Mouse (Mus musculus) heart, embryonic 10.5 days (tissue): ENCODE measurements around the gene Camk2n1. TPM values are rescaled to one million over a fixed set of nuclear protein-coding genes. Genes with fewer than 3 reads are reported as not detected.

Experiments
- DNase-seq: peaks from one replicate; pipeline ENCODE4 v3.0.0-alpha.2; 2017; ENCODE audit warnings: low spot score
- H3K27ac ChIP-seq: fragments of 300-500 bp; sonication (generic); 2 replicates; pipeline ENCODE4 v1.5.1; 2016; ENCODE audit warnings: mild to moderate bottlenecking
- H3K27me3 ChIP-seq: fragments of 300-500 bp; sonication (generic); 2 replicates; pipeline ENCODE4 v1.6.1; 2016; ENCODE audit warnings: mild to moderate bottlenecking; ENCODE audit not compliant: poor library complexity, insufficient read depth, severe bottlenecking
- H3K36me3 ChIP-seq: fragments of 300-500 bp; sonication (generic); 2 replicates; pipeline ENCODE4 v1.6.1; 2016; ENCODE audit warnings: mild to moderate bottlenecking, moderate library complexity
- H3K4me1 ChIP-seq: fragments of 300-500 bp; sonication (generic); 2 replicates; pipeline ENCODE4 v1.6.1; 2016; ENCODE audit warnings: mild to moderate bottlenecking
- H3K4me3 ChIP-seq: fragments of 300-500 bp; sonication (generic); 2 replicates; pipeline ENCODE4 v1.5.1; 2016; ENCODE audit warnings: mild to moderate bottlenecking, moderate library complexity
- H3K9me3 ChIP-seq: fragments of 300-500 bp; sonication (generic); 2 replicates; pipeline ENCODE4 v1.6.1; 2016; ENCODE audit warnings: mild to moderate bottlenecking, moderate library complexity
- WGBS: fragments of 180-500 bp; shearing (Covaris S2); methylation state at CpG from one replicate; pipeline ENCODE4 v1.1.7; 2016; 5-methylcytosine and 5-hydroxymethylcytosine counted together
- polyA plus RNA-seq: library from polyadenylated mRNA; unstranded; fragments of >200 nt; fragmentation: Nextera tagmentation; extraction: Ambion mirVana; gene quantifications from 2 replicates; pipeline ENCODE4 v1.2.1, GENCODE M21; 2016

Gene Camk2n1
- polyA plus RNA-seq, 1 experiment from 2014 or later: 0.70 TPM

DNA sequence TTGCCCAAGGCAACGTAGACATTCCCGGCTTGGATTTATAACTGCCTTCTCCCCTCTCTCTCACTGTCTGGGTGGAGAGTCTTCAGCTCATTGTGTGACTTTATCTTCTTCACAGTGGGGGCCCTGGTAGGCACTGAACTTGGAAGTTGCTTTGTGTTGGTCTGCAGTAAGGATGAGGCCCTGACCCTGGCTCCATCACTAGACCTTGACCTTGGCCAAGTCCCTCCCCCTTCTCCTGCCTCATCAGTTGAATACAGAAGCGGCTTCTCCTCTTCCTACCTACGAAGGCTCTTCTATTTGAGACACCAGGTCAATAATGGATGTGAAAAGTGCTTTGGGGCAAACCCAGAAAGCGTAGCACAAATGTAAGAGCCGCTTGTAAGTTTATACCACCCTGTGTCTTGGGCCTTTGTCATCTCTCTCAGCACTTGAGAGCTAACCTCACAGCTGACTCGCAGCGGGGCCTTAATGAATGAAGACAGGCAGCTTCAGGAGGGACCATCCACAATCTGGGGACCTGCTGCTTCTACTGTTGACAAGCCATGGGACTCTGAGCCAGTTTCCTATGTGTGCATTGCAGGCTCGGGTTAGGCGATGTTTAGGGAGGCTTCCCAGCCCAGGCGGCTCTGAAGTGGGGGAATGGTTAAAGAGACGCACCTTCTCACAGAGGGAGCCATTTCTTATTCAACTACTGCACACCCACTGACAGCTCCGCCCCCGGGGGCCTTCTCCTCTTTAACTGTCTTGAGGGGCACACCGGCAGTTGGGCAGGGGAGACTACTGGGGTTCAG is 1.6 kb upstream of the Camk2n1 start:
- Histone ChIP-seq H3K27ac (no peak overlapping the region), H3K4me1 (peaks cover 39% of the 10 kb centered on the region), H3K36me3 (no peaks in the 10 kb centered on the region), H3K27me3 (peaks cover 96% of the 10 kb centered on the region), H3K9me3 (no peaks in the 10 kb centered on the region), H3K4me3 (no peak overlapping the region)
- 26% methylated on average over 15 of the region's 15 CpGs for WGBS
- DNase-seq: no peak

DNA sequence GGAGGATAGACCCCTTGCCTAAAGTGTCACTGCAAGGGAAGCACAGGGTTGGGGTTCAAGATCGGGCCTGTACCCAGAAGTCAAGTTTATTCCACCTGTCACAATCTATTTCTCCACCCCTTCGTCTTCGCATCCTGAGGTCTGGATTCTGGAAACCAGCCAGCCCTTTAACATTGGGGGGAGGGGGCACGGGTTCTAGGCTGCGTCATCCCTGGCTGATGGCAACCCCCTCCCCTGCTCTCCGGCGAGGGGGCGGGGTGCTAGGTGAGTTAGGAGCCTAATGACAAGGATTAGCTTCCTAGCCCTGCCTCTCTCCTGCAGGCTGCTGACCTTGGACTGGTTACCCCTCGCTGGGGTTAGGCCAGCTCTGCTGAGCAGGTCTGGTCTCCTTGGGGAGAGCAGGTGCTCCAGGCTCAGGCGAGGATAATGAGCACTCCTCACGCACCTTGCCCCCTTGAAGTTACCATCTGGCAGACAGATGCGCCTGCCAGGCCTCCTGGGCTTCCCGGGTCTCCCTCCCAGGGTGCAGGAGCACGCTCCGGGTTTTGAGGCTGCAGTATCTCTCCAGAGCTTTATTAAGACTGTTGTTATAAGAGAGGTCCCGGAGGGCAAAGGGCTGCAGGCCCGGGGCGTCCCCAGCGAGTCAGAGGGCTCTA is 889 bp upstream of the Camk2n1 start:
- peak overlapping the region; percentile 87 for H3K27ac ChIP-seq
- no peak for DNase-seq
- H3K4me1 ChIP-seq: peaks cover 33% of the 10 kb centered on the region
- no peaks in the 10 kb centered on the region for H3K9me3 ChIP-seq
- H3K27me3 ChIP-seq: peaks cover 96% of the 10 kb centered on the region
- no peaks in the 10 kb centered on the region for H3K36me3 ChIP-seq
- WGBS: 6% methylated on average over 19 of the region's 19 CpGs
- H3K4me3 ChIP-seq: peak overlapping the region; percentile 87

DNA sequence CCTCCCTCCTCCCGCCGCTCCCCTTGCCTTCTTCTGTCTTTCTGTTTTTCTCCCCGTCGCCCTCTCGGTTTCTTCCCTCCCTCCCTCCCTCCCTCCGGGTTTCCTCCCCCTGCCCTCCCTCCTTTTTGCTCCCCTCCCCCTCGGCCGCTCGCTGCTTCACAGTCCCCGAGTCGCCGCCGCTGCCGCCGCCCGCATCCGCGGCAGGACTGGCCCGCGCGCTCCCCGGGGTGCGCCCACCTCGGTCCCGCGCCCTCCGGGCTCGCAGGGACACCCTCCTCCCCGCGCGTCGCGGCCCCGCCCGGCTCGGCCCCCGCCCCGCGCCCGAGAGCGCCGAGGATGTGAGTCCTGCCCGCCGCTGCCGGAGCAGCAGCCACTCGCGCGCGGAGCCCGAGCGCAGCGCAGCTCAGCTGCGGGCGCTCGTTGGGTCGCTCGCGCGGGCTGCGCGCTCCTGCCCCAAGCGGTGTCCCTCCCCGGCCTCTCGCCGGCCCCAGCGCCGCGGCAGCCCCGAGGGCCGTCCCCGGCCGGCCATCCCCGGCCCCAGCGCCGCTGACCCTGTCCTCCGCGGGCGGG is 542 bp downstream of the Camk2n1 start:
- H3K4me1 ChIP-seq: peaks cover 37% of the 10 kb centered on the region
- peak overlapping the region; percentile 87 for H3K4me3 ChIP-seq
- no peaks in the 10 kb centered on the region for H3K9me3 ChIP-seq
- peaks cover 96% of the 10 kb centered on the region for H3K27me3 ChIP-seq
- peak overlapping the region; percentile 87 for H3K27ac ChIP-seq
- 2% methylated on average over 31 of the region's 78 CpGs for WGBS
- no peaks in the 10 kb centered on the region for H3K36me3 ChIP-seq
- DNase-seq: no peak

DNA sequence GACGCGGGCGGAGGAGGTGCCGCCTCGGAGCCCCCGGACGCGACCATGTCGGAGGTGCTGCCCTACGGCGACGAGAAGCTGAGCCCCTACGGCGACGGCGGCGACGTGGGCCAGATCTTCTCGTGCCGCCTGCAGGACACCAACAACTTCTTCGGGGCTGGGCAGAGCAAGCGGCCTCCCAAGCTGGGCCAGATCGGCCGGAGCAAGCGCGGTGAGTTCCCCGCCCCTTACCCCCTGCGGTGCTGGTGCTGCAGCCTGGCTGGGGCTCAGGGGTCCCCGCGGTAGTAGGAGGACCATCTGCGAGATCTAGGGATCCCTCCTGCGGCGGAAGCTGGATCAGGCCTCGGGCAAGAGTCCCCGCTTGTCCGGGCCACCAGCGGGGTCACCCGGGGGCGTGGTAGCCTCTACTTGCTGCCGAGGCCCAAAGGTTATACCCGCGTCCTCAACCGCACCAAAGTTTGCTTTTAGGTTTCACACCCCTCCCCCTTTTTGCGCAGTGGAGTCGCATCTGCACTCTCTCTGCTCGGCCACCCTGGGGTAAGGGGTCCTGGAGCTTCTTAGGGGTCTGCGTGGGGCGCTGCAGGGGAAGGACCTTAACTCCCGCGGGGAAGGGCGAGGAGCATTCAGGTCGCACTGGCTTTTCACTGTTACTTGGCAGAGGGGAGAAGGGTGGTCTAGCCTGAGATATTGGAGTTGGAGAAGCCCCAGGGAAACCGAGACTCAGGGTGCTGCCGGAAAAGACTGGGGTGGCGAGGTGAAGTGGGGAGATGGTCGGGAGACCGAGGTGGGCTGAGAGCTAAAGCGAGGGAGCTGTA is 1.2 kb downstream of the Camk2n1 start:
- Histone ChIP-seq H3K4me1 (peaks cover 37% of the 10 kb centered on the region), H3K36me3 (no peaks in the 10 kb centered on the region), H3K27me3 (peaks cover 96% of the 10 kb centered on the region), H3K4me3 (peak overlapping the region; percentile 87), H3K27ac (peak overlapping the region; percentile 87), H3K9me3 (no peaks in the 10 kb centered on the region)
- DNase-seq: no peak
- WGBS: under 1% methylated on average over 58 of the region's 58 CpGs

DNA sequence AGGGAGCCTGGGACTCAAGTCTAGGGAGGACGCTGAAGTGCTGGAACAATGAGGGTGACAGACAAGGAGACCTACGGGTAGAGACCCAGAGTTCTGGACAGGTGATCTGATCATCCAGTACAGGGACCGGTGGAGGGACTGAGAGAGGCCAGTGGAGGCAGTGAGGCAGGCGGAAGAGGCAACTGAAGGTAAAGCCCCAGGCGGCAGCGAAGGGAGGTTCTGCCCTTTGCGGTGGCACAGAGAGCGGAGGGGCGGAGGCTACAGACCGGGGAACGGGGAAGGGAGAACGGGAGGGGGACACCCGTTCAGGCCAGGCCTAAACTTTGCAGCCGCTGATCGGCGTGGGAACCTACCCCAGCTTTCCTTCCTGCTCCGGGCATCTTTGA is 1.8 kb downstream of the Camk2n1 start:
- peak overlapping the region; percentile 87; the same call in 1 of the 2 replicates for H3K27ac ChIP-seq
- no peak for DNase-seq

DNA sequence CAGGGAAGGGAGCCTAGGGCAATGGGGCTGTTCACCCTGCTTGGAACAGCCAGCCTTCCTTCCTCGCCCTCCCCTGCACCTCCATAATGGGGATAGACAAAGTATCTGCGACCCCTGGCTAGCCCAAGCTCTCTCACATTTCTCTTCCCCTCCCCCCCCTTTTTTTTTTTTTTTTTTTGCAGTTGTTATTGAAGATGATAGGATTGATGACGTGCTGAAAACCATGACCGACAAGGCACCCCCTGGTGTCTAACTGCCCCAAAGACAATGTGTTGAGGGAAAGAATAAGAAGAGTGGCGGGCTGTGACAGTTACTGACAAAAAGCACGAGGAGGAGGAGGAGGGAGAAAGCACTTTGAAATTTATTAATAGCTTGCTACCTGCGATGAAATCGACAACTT is 2.4 kb downstream of the Camk2n1 start:
- Histone ChIP-seq H3K36me3 (no peaks in the 10 kb centered on the region), H3K4me1 (peaks cover 37% of the 10 kb centered on the region), H3K4me3 (peak overlapping the region; percentile 87), H3K27me3 (peaks cover 95% of the 10 kb centered on the region), H3K27ac (no peak overlapping the region), H3K9me3 (no peaks in the 10 kb centered on the region)
- 3% methylated on average over 7 of the region's 8 CpGs for WGBS
- no peak for DNase-seq

More for the DNA sequence above, 1.8 kb downstream of the Camk2n1 start:
- no peaks in the 10 kb centered on the region for H3K9me3 ChIP-seq
- no peaks in the 10 kb centered on the region for H3K36me3 ChIP-seq
- WGBS: 2% methylated on average over 17 of the region's 17 CpGs
- H3K4me1 ChIP-seq: peaks cover 37% of the 10 kb centered on the region
- peaks cover 96% of the 10 kb centered on the region for H3K27me3 ChIP-seq
- H3K4me3 ChIP-seq: peak overlapping the region; percentile 87

DNA sequence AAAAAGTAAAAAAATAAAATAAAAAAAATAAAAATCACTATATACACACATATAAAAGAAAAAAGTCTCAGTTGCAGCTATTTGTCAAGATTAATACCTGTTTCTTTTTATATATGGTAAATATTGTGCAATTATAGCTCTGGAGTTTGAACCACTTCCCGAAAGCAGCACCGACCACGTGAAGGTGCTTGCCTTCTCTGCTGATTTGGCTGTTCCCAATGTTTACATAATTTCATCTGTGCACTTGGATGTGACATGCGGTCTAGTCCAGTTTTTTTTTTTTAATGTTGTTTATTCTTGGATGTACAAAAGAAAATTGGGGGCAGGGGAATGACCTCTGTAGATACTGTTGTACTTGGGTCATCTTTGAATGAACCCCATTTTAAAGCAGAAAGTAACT is 3.0 kb downstream of the Camk2n1 start:
- 45% methylated on average over 4 of the region's 4 CpGs for WGBS
- H3K4me3 ChIP-seq: no peak overlapping the region
- H3K36me3 ChIP-seq: no peaks in the 10 kb centered on the region
- no peaks in the 10 kb centered on the region for H3K9me3 ChIP-seq
- H3K27ac ChIP-seq: no peak overlapping the region
- peaks cover 37% of the 10 kb centered on the region for H3K4me1 ChIP-seq
- H3K27me3 ChIP-seq: peaks cover 95% of the 10 kb centered on the region
- no peak for DNase-seq

DNA sequence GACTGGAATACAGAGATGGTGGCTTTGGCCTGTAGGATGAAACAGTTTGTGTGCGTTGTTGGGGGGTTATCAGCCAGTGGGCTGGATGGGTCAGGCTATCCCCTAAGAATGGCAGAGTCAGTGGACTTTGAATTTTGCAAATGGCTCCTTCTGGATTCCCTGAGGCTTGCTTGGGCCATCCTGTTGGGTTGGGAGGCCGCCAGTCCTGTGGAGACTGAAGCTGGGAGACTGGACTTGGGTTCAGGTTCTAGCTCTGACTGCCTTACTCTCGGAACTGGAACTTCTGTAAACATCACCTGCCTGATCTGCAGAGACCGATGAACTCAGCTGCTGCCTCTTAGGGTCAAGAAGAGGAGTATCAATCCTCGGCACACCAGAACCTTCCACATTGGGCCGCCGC is 4.1 kb downstream of the Camk2n1 start:
- no peak overlapping the region for H3K4me3 ChIP-seq
- WGBS: 78% methylated on average over 7 of the region's 7 CpGs
- peaks cover 93% of the 10 kb centered on the region for H3K27me3 ChIP-seq
- H3K9me3 ChIP-seq: no peaks in the 10 kb centered on the region
- no peaks in the 10 kb centered on the region for H3K36me3 ChIP-seq
- no peak for DNase-seq
- H3K4me1 ChIP-seq: peaks cover 44% of the 10 kb centered on the region
- no peak overlapping the region for H3K27ac ChIP-seq

DNA sequence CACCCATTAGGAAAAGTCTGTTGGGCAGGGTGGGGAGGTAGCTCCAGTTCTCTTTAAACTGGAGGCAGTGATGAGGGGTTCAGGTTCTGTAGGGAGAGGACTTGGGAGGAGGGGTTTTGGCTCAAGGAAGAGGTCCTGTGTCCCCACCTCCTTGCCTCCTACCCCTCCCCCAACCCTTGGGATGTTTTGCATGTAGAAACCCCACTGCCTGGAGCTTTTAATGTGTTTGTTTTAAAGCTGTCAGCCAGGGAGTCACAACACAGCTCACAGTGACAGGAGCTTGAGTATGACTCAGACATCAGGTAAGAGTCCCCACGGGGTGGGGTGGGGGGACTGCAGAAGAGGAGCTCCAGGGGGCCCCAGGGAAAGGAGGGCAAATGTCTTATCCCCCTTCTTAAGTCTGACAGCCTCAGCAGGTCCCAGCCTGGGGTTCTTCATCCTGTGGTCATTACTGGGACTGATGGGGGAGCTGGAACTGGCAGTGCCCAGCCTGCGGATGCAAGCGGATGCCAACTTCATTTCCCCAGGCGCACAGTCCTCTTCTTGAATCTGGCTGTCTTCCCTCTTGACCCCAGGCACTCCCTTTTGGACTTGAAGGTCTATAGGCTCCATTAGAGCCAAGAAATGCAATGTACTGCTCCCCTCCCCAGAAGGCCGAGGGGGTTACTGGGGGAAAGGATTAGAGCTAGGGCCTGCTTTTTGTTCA is 4.8 kb downstream of the Camk2n1 start:
- WGBS: 44% methylated on average over 5 of the region's 5 CpGs
- DNase-seq: no peak
- H3K4me3 ChIP-seq: no peak overlapping the region
- H3K36me3 ChIP-seq: no peaks in the 10 kb centered on the region
- peaks cover 44% of the 10 kb centered on the region for H3K4me1 ChIP-seq
- H3K27ac ChIP-seq: no peak overlapping the region
- H3K9me3 ChIP-seq: no peaks in the 10 kb centered on the region
- H3K27me3 ChIP-seq: peaks cover 86% of the 10 kb centered on the region

DNA sequence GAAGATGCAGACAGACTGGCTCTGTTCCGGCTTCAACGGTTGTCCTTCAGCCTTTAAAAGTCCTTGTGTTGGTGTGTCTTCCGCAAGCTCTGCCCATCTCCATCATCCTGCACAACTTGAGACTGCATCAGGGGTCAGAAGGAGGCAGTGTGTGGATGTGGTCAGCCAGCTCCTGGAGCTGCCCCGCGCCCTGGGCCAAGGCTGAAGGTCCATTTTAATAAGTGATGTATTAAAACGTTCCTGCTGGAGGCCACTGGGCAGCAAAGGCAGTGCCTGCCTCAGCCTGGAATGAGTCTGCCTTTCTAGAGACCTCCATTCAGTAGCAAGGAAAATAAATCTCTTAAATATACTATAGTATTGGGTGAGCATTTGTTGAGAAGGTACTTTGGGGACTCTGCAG is 5.7 kb downstream of the Camk2n1 start:
- DNase-seq: no peak
- peaks cover 46% of the 10 kb centered on the region for H3K4me1 ChIP-seq
- no peaks in the 10 kb centered on the region for H3K36me3 ChIP-seq
- H3K27ac ChIP-seq: no peak overlapping the region
- WGBS: 67% methylated on average over 6 of the region's 6 CpGs
- H3K9me3 ChIP-seq: no peaks in the 10 kb centered on the region
- H3K27me3 ChIP-seq: peaks cover 83% of the 10 kb centered on the region
- H3K4me3 ChIP-seq: no peak overlapping the region

DNA sequence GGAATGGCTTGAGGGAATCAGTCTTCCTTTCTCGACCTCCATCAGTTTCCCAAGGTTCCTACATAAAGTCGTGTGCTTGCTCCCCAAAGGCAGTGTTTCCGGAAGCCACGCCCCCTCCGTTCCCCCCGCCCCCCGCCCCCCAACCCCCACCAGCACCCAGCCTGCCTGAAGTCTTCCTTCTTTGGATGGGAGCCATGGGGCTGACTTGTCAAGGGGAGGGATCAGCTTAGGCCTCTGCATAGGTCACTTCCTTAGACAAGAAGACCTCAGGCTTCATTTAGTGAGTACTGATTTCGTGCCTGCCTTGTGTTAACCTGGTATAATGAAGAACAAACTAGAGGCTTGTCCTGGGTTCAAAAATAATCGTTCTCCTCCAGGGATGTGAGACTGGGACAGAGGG is 6.8 kb downstream of the Camk2n1 start:
- H3K27ac ChIP-seq: no peak overlapping the region
- H3K4me1 ChIP-seq: peaks cover 41% of the 10 kb centered on the region
- 24% methylated on average over 9 of the region's 9 CpGs for WGBS
- H3K36me3 ChIP-seq: no peaks in the 10 kb centered on the region
- no peak overlapping the region for H3K4me3 ChIP-seq
- H3K27me3 ChIP-seq: peaks cover 83% of the 10 kb centered on the region
- H3K9me3 ChIP-seq: no peaks in the 10 kb centered on the region
- DNase-seq: no peak

DNA sequence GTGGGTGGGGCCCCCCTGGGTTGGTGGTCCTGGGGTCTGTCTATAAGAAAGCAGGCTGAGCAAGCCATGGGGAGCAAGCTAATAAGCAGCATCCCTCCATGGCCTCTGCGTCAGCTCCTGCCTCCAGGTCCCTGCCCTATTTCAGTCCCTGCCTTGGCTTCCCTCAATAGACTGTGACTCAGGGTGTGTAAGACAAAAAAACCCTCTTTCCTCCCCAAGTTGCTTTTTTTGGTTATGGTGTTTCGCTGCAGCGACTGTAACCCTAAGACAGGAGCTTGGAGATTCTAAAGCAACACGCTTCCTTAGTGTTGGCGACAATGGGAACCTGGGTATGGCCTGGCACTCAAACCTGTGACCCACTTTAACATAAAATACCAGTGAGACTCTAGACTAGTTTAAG is 7.4 kb downstream of the Camk2n1 start:
- no peak overlapping the region for H3K27ac ChIP-seq
- no peak overlapping the region for H3K4me3 ChIP-seq
- H3K27me3 ChIP-seq: peaks cover 83% of the 10 kb centered on the region
- WGBS: 88% methylated on average over 5 of the region's 5 CpGs
- H3K36me3 ChIP-seq: no peaks in the 10 kb centered on the region
- H3K9me3 ChIP-seq: no peaks in the 10 kb centered on the region
- H3K4me1 ChIP-seq: peaks cover 36% of the 10 kb centered on the region
- DNase-seq: no peak
